Mouse (Mus musculus): ENCODE results near the gene Vps41. TPM values are rescaled to one million over a fixed set of nuclear protein-coding genes. Genes with fewer than 3 reads are reported as not detected.

The Vps41 gene
- 91.3 and 92.5 TPM in 2 replicates for polyA plus RNA-seq (2014; fragmentation: Nextera tagmentation; extraction: Ambion mirVana)

DNA sequence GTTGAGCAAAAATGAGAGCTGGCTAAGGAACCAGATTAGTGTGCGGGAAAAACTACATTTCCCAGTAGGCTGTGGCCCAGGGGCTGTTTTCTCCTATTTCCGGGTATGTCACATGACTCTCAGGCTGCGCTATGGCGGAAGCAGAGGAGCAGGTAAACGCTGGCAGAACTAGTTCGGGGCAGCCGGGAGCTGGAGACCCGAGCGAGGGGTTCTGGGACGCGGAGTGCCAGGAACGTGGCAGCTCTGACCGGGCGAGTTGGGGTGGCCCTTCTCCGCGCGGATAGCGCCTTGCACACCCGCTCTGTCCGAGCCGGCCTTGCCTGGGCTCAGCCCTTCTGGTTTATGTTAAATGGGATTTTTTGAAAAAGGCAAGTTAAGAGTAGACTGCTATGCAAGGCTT is at the start of gene Vps41:
Vps41 (plus strand) TSS at position 102 of the 400 bp plus-strand sequence.
- ATAC-seq (replicated peaks; ENCODE audit: insufficient number of reproducible peaks, low FRiP score, low TSS enrichment, low read depth): peak; percentile 99
- no peak within 1 kb of the TSS for H3K27ac ChIP-seq (replicated peaks; ENCODE audit: low read depth, low read length)
- WGBS: under 1% methylated on average over 21 of the region's 21 CpGs

DNA sequence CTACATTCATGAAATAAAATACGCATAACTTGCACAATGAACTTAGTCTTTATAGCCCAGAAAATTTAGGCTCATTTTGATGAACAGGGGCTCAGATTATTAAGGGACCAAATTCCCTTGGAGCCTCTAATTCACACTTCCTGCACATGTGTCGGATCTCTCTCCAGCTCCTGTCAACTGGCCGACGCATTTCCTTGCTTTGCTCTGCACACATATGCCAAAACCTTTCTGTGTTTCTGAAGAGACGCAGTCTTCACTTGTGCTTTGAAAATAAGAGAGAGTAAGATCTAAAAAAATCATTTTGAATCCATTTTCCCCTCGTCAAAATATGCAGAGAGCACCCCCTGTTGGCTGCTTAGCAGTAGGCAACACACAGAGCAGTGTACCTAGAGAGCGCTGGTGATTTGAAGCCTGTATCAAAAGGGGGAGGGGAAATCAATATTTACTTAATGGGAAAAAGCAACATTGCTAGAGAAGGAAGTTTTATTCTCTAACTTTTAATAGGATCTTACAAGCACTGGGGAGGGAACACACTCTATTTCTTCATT is 18.5 kb upstream of the Vps41 start:
- Histone ChIP-seq H3K9me3 (replicated peaks; ENCODE audit: control insufficient read depth, low read length) (no peaks in the 10 kb centered on the region), H3K9ac (replicated peaks; ENCODE audit: low read length) (no peak overlapping the region), H3K27ac (replicated peaks; ENCODE audit: low read depth, low read length) (no peak overlapping the region), H3K4me1 (ENCODE audit: control insufficient read depth, insufficient read depth, low read length) (no peaks in the 10 kb centered on the region), H3K27me3 (ENCODE audit: control insufficient read depth, insufficient read depth, low read length) (no peaks in the 10 kb centered on the region), H3K36me3 (replicated peaks; ENCODE audit: control insufficient read depth, insufficient read depth, low read depth, low read length) (no peaks in the 10 kb centered on the region), H3K4me3 (ENCODE audit: low read depth, low read length) (no peak overlapping the region), H3K4me2 (ENCODE audit: low read depth, low read length) (no peak overlapping the region)
- ATAC-seq (replicated peaks; ENCODE audit: insufficient number of reproducible peaks, low FRiP score, low TSS enrichment, low read depth) (no peak), DNase-seq (ENCODE audit: low spot score) (peak; percentile 74)
- WGBS: 46% methylated on average over 7 of the region's 7 CpGs

More for the DNA sequence above, at the start of gene Vps41:
- peak within 1 kb of the TSS; percentile 87 for H3K4me3 ChIP-seq (ENCODE audit: low read depth, low read length)
- no peaks in the 10 kb centered on the region for H3K27me3 ChIP-seq (ENCODE audit: control insufficient read depth, insufficient read depth, low read length)
- H3K9me3 ChIP-seq (replicated peaks; ENCODE audit: control insufficient read depth, low read length): no peaks in the 10 kb centered on the region
- peak within 1 kb of the TSS; percentile 83 for H3K9ac ChIP-seq (replicated peaks; ENCODE audit: low read length)
- no peaks in the 10 kb centered on the region for H3K36me3 ChIP-seq (replicated peaks; ENCODE audit: control insufficient read depth, insufficient read depth, low read depth, low read length)
- H3K4me1 ChIP-seq (ENCODE audit: control insufficient read depth, insufficient read depth, low read length): no peaks in the 10 kb centered on the region
- peak within 1 kb of the TSS; percentile 58 for H3K4me2 ChIP-seq (ENCODE audit: low read depth, low read length)
- peak; percentile 88 for DNase-seq (ENCODE audit: low spot score)

DNA sequence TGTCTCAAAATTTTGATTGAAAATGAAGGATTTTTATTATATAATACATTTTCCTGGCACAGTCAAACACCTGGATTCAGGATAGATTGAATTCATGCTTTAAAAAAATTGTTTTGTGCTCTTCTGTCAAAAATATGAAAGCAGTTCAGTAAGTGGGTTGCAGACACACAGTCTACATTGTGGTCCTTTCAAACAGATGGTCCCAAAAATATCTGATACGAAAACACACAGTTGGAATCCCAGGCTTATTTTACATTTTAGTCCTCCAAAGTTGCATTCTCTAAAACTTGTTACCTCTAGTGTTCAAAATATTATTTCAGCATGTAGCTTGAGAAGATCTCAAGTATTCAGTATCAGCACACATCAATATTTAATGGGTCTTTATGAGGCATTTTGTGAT is 5.4 kb upstream of the Vps41 start:
- Histone ChIP-seq H3K9me3 (replicated peaks; ENCODE audit: control insufficient read depth, low read length) (no peaks in the 10 kb centered on the region), H3K27me3 (ENCODE audit: control insufficient read depth, insufficient read depth, low read length) (no peaks in the 10 kb centered on the region), H3K4me2 (ENCODE audit: low read depth, low read length) (no peak overlapping the region), H3K4me1 (ENCODE audit: control insufficient read depth, insufficient read depth, low read length) (no peaks in the 10 kb centered on the region), H3K4me3 (ENCODE audit: low read depth, low read length) (no peak overlapping the region), H3K27ac (replicated peaks; ENCODE audit: low read depth, low read length) (no peak overlapping the region), H3K9ac (replicated peaks; ENCODE audit: low read length) (no peak overlapping the region), H3K36me3 (replicated peaks; ENCODE audit: control insufficient read depth, insufficient read depth, low read depth, low read length) (no peaks in the 10 kb centered on the region)
- ATAC-seq (replicated peaks; ENCODE audit: insufficient number of reproducible peaks, low FRiP score, low TSS enrichment, low read depth): no peak
- no peak for DNase-seq (ENCODE audit: low spot score)
- 85% methylated on average over 1 of the region's 1 CpGs for WGBS

DNA sequence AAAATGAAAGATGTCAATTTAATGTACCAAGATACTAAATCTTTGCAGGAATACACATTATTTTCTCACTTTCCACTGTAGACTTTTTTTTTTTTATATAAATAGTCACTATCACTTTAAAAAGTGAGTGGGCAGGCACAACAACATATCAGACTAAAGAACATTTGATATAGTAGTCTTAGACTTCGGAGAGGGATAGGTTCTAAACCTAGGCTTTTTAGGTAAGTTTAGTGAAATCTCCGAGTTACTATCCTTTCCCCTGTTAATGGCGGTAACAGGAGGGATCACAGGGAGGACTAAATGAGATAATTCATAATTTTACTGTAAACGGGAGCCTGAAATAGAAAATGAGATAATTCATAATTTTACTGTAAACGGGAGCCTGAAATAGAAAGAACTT is 379 bp upstream of the Vps41 start:
- ATAC-seq (replicated peaks; ENCODE audit: insufficient number of reproducible peaks, low FRiP score, low TSS enrichment, low read depth): no peak; the same call in 1 of the 2 replicates
- H3K36me3 ChIP-seq (replicated peaks; ENCODE audit: control insufficient read depth, insufficient read depth, low read depth, low read length): no peaks in the 10 kb centered on the region
- no peaks in the 10 kb centered on the region for H3K9me3 ChIP-seq (replicated peaks; ENCODE audit: control insufficient read depth, low read length)
- H3K4me1 ChIP-seq (ENCODE audit: control insufficient read depth, insufficient read depth, low read length): no peaks in the 10 kb centered on the region
- no peak overlapping the region for H3K4me2 ChIP-seq (ENCODE audit: low read depth, low read length)
- no peaks in the 10 kb centered on the region for H3K27me3 ChIP-seq (ENCODE audit: control insufficient read depth, insufficient read depth, low read length)
- no peak overlapping the region for H3K27ac ChIP-seq (replicated peaks; ENCODE audit: low read depth, low read length)
- WGBS: 46% methylated on average over 5 of the region's 5 CpGs
- no peak for DNase-seq (ENCODE audit: low spot score)
- H3K9ac ChIP-seq (replicated peaks; ENCODE audit: low read length): no peak overlapping the region
- H3K4me3 ChIP-seq (ENCODE audit: low read depth, low read length): no peak overlapping the region

DNA sequence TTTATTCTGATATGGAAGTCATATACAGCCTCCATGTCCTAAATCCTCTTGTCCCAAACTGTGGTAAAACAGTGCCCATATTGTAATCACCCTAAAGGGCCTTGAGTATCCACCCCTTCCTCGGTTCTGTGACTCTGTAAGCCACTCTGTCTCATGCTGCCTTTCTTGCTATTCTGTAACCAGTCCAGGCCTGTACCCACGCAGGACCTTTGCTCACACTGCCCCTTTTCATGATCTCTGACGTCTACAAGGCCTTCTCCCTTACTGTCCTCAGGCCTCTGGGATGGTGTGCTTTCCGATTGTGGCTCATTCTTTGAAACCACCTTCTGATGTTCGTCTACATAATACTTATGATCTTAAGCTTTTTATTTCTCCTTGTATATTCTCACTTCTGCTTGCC is 1.4 kb downstream of the Vps41 start:
- no peak for DNase-seq (ENCODE audit: low spot score)
- Histone ChIP-seq H3K4me2 (ENCODE audit: low read depth, low read length) (no peak overlapping the region), H3K27ac (replicated peaks; ENCODE audit: low read depth, low read length) (no peak overlapping the region), H3K9me3 (replicated peaks; ENCODE audit: control insufficient read depth, low read length) (no peaks in the 10 kb centered on the region), H3K9ac (replicated peaks; ENCODE audit: low read length) (no peak overlapping the region), H3K4me3 (ENCODE audit: low read depth, low read length) (no peak overlapping the region), H3K36me3 (replicated peaks; ENCODE audit: control insufficient read depth, insufficient read depth, low read depth, low read length) (no peaks in the 10 kb centered on the region), H3K27me3 (ENCODE audit: control insufficient read depth, insufficient read depth, low read length) (no peaks in the 10 kb centered on the region), H3K4me1 (ENCODE audit: control insufficient read depth, insufficient read depth, low read length) (no peaks in the 10 kb centered on the region)
- WGBS: 69% methylated on average over 5 of the region's 5 CpGs
- no peak for ATAC-seq (replicated peaks; ENCODE audit: insufficient number of reproducible peaks, low FRiP score, low TSS enrichment, low read depth)

DNA sequence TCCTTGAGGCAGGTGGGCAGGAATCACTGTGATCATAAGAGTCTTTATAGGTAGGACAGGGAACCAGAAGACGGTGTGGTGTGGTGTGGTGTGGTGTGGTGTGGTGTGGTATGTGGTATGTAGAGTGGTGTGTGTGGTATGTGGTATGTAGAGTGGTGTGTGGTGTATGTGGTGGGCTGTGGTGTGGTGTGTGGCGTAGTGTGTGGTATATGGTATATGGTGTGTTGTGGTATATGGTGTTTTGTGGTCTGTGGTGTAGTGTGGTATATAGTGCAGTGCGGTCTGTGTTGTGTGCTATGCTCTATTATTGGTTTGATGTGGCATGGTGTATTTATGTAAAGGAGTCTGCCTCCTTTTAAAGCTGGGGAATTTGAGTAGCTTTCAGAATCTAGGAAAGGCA is 13.6 kb downstream of the Vps41 start:
- Histone ChIP-seq H3K27ac (replicated peaks; ENCODE audit: low read depth, low read length) (no peak overlapping the region), H3K9me3 (replicated peaks; ENCODE audit: control insufficient read depth, low read length) (no peaks in the 10 kb centered on the region), H3K36me3 (replicated peaks; ENCODE audit: control insufficient read depth, insufficient read depth, low read depth, low read length) (no peaks in the 10 kb centered on the region), H3K4me1 (ENCODE audit: control insufficient read depth, insufficient read depth, low read length) (no peaks in the 10 kb centered on the region), H3K27me3 (ENCODE audit: control insufficient read depth, insufficient read depth, low read length) (no peaks in the 10 kb centered on the region), H3K4me2 (ENCODE audit: low read depth, low read length) (no peak overlapping the region), H3K4me3 (ENCODE audit: low read depth, low read length) (no peak overlapping the region), H3K9ac (replicated peaks; ENCODE audit: low read length) (no peak overlapping the region)
- DNase-seq (ENCODE audit: low spot score): no peak
- WGBS: 98% methylated on average over 3 of the region's 3 CpGs
- peak; percentile 65; the same call in 1 of the 2 replicates for ATAC-seq (replicated peaks; ENCODE audit: insufficient number of reproducible peaks, low FRiP score, low TSS enrichment, low read depth)

DNA sequence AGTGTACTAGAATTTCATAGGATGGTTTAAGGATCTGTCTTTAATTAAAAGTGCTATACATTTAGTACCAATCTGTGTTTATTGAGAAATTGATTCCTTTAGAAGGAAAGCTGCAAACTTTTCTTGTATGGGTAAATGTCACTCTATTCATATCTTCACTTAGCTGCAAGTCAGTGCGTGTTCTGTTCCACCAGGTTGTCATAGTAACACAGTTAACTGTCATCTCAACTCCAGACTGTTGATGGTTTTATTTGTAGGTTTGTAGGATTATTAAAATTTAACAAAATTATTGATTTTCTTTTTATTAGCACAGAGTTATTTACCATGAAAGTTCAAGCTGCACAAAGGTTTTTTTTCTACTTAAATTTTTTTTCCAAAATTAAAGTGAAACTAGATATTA is 19.5 kb downstream of the Vps41 start:
- ATAC-seq (replicated peaks; ENCODE audit: insufficient number of reproducible peaks, low FRiP score, low TSS enrichment, low read depth): no peak
- Histone ChIP-seq H3K9ac (replicated peaks; ENCODE audit: low read length) (no peak overlapping the region), H3K4me1 (ENCODE audit: control insufficient read depth, insufficient read depth, low read length) (no peaks in the 10 kb centered on the region), H3K36me3 (replicated peaks; ENCODE audit: control insufficient read depth, insufficient read depth, low read depth, low read length) (no peaks in the 10 kb centered on the region), H3K4me2 (ENCODE audit: low read depth, low read length) (no peak overlapping the region), H3K4me3 (ENCODE audit: low read depth, low read length) (no peak overlapping the region), H3K9me3 (replicated peaks; ENCODE audit: control insufficient read depth, low read length) (no peaks in the 10 kb centered on the region), H3K27me3 (ENCODE audit: control insufficient read depth, insufficient read depth, low read length) (no peaks in the 10 kb centered on the region), H3K27ac (replicated peaks; ENCODE audit: low read depth, low read length) (no peak overlapping the region)
- DNase-seq (ENCODE audit: low spot score): no peak
- 89% methylated on average over 1 of the region's 1 CpGs for WGBS

DNA sequence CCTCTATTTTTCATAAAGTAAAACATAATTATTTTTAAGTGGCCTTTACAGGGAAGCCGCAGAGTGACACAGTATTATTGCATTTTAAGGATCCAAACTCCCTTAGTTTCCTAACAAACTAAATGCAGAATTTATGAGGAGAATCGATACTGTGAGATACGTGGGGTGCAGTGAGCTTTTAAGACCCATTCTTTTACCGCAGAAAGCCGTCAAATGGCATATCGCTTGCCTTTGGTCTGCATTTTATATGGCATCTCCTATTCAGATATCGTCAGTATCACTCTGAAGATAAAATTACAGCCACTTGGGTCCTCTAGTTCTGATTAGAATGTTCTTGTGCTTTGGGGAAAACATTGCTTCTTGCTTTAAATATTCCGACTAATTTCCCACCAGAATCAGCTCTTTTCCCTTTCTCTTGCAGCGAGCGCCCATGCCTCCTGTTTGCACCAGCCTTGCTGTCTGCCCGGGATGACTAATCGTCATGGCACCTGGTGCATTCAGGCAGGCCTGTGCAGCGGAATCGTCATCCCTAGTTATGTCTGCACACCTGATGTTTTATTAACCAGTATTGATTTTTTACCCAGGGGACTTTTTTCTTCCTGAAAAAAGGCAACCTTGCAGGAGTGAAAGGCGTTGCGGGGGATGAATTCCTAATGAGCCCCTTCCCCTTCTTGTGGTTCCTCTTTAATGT is 26.6 kb downstream of the Vps41 start:
- Histone ChIP-seq H3K9ac (replicated peaks; ENCODE audit: low read length) (no peak overlapping the region), H3K4me2 (ENCODE audit: low read depth, low read length) (no peak overlapping the region), H3K4me3 (ENCODE audit: low read depth, low read length) (no peak overlapping the region), H3K27ac (replicated peaks; ENCODE audit: low read depth, low read length) (no peak overlapping the region), H3K4me1 (ENCODE audit: control insufficient read depth, insufficient read depth, low read length) (no peaks in the 10 kb centered on the region), H3K27me3 (ENCODE audit: control insufficient read depth, insufficient read depth, low read length) (no peaks in the 10 kb centered on the region), H3K9me3 (replicated peaks; ENCODE audit: control insufficient read depth, low read length) (no peaks in the 10 kb centered on the region), H3K36me3 (replicated peaks; ENCODE audit: control insufficient read depth, insufficient read depth, low read depth, low read length) (no peaks in the 10 kb centered on the region)
- ATAC-seq (replicated peaks; ENCODE audit: insufficient number of reproducible peaks, low FRiP score, low TSS enrichment, low read depth) (no peak), DNase-seq (ENCODE audit: low spot score) (no peak)
- 86% methylated on average over 16 of the region's 16 CpGs for WGBS

Measured in embryonic facial prominence, embryonic 11.5 days (tissue).